Mouse (Mus musculus): ENCODE data around the gene Drc3. TPM values are rescaled to one million over a fixed set of nuclear protein-coding genes. Genes with fewer than 3 reads are reported as not detected.
A peak's percentile ranks its signal among the peaks of the same experiment; 100 is the strongest.

The Drc3 gene
- polyA plus RNA-seq, 1 experiment from 2014 or later = 16.8 TPM

GRCm38 (mm10) chr11:60359936-60360335 lies 6.8 kb downstream of the Drc3 start:
- Histone ChIP-seq H3K36me3 (ENCODE audit: insufficient read depth, low read length) (no peaks in the 10 kb centered on the region), H3K9me3 (ENCODE audit: low read length) (no peaks in the 10 kb centered on the region), H3K27ac (ENCODE audit: low read length) (peak overlapping the region; percentile 27; the same call in 1 of the 2 replicates), H3K4me3 (ENCODE audit: low read depth, low read length) (no peak overlapping the region), H3K4me1 (ENCODE audit: insufficient read depth, low read depth, low read length) (0 out of 2 replicates have a peak, but pooled peaks cover 3% of the 10 kb centered on the region), H3K4me2 (replicated peaks; ENCODE audit: low read depth, low read length) (no peak overlapping the region), H3K9ac (replicated peaks; ENCODE audit: low read depth) (no peak overlapping the region), H3K27me3 (replicated peaks; ENCODE audit: insufficient read depth, low read length) (no peaks in the 10 kb centered on the region)
- 62% methylated on average over 1 of the region's 1 CpGs for WGBS
- no peak; the same call in 1 of the 2 replicates for TF ChIP-seq CTCF (IDR thresholded peaks at IDR 0.05)
- TF ChIP-seq EP300 (IDR thresholded peaks at IDR 0.05) = no peak
- ATAC-seq (no peak), DNase-seq (ENCODE audit: low spot score) (no peak)

GRCm38 (mm10) chr11:60360631-60361201 lies 7.6 kb downstream of the Drc3 start:
- Histone ChIP-seq H3K4me3 (ENCODE audit: low read depth, low read length) (no peak overlapping the region), H3K4me1 (ENCODE audit: insufficient read depth, low read depth, low read length) (0 out of 2 replicates have a peak, but pooled peaks cover 3% of the 10 kb centered on the region), H3K36me3 (ENCODE audit: insufficient read depth, low read length) (no peaks in the 10 kb centered on the region), H3K9me3 (ENCODE audit: low read length) (no peaks in the 10 kb centered on the region), H3K4me2 (replicated peaks; ENCODE audit: low read depth, low read length) (no peak overlapping the region), H3K27me3 (replicated peaks; ENCODE audit: insufficient read depth, low read length) (no peaks in the 10 kb centered on the region), H3K9ac (replicated peaks; ENCODE audit: low read depth) (no peak overlapping the region), H3K27ac (ENCODE audit: low read length) (peak overlapping the region; percentile 28; the same call in 1 of the 2 replicates)
- TF ChIP-seq EP300 (IDR thresholded peaks at IDR 0.05) (peak; percentile 45), CTCF (IDR thresholded peaks at IDR 0.05) (no peak)
- WGBS = 52% methylated on average over 5 of the region's 5 CpGs
- peak; percentile 56 for DNase-seq (ENCODE audit: low spot score)
- ATAC-seq = peak; percentile 87

- Histone ChIP-seq H3K4me2 (replicated peaks; ENCODE audit: low read depth, low read length) (no peak overlapping the region), H3K27me3 (replicated peaks; ENCODE audit: insufficient read depth, low read length) (no peaks in the 10 kb centered on the region), H3K4me1 (ENCODE audit: insufficient read depth, low read depth, low read length) (no peaks in the 10 kb centered on the region), H3K9ac (replicated peaks; ENCODE audit: low read depth) (no peak overlapping the region), H3K27ac (ENCODE audit: low read length) (no peak overlapping the region), H3K4me3 (ENCODE audit: low read depth, low read length) (no peak overlapping the region), H3K9me3 (ENCODE audit: low read length) (no peaks in the 10 kb centered on the region), H3K36me3 (ENCODE audit: insufficient read depth, low read length) (no peaks in the 10 kb centered on the region)
- TF ChIP-seq CTCF (IDR thresholded peaks at IDR 0.05) (no peak), EP300 (IDR thresholded peaks at IDR 0.05) (no peak)
- no peak for DNase-seq (ENCODE audit: low spot score)
- no peak for ATAC-seq
- 26% methylated on average over 16 of the region's 16 CpGs for WGBS
These were observed 13.3 kb downstream of the Drc3 start for GRCm38 (mm10) chr11:60366239-60367019.

GRCm38 (mm10) chr11:60367256-60367655 lies 14.1 kb downstream of the Drc3 start:
- no peaks in the 10 kb centered on the region for H3K27me3 ChIP-seq (replicated peaks; ENCODE audit: insufficient read depth, low read length)
- ATAC-seq (no peak), DNase-seq (ENCODE audit: low spot score) (peak; percentile 10)
- no peaks in the 10 kb centered on the region for H3K4me1 ChIP-seq (ENCODE audit: insufficient read depth, low read depth, low read length)
- no peak overlapping the region for H3K9ac ChIP-seq (replicated peaks; ENCODE audit: low read depth)
- H3K27ac ChIP-seq (ENCODE audit: low read length) = no peak overlapping the region
- no peak overlapping the region for H3K4me2 ChIP-seq (replicated peaks; ENCODE audit: low read depth, low read length)
- TF ChIP-seq CTCF (IDR thresholded peaks at IDR 0.05) (peak; percentile 34; the same call in 1 of the 2 replicates), EP300 (IDR thresholded peaks at IDR 0.05) (no peak)
- H3K4me3 ChIP-seq (ENCODE audit: low read depth, low read length) = no peak overlapping the region
- WGBS = 48% methylated on average over 3 of the region's 3 CpGs
- no peaks in the 10 kb centered on the region for H3K9me3 ChIP-seq (ENCODE audit: low read length)
- no peaks in the 10 kb centered on the region for H3K36me3 ChIP-seq (ENCODE audit: insufficient read depth, low read length)

- Histone ChIP-seq H3K27me3 (replicated peaks; ENCODE audit: insufficient read depth, low read length) (no peaks in the 10 kb centered on the region), H3K9ac (replicated peaks; ENCODE audit: low read depth) (no peak overlapping the region), H3K27ac (ENCODE audit: low read length) (no peak overlapping the region), H3K4me3 (ENCODE audit: low read depth, low read length) (no peak overlapping the region), H3K36me3 (ENCODE audit: insufficient read depth, low read length) (no peaks in the 10 kb centered on the region), H3K4me2 (replicated peaks; ENCODE audit: low read depth, low read length) (no peak overlapping the region), H3K9me3 (ENCODE audit: low read length) (no peaks in the 10 kb centered on the region), H3K4me1 (ENCODE audit: insufficient read depth, low read depth, low read length) (no peaks in the 10 kb centered on the region)
- 61% methylated on average over 4 of the region's 4 CpGs for WGBS
- no peak for ATAC-seq
- TF ChIP-seq EP300 (IDR thresholded peaks at IDR 0.05) (no peak), CTCF (IDR thresholded peaks at IDR 0.05) (no peak)
- DNase-seq (ENCODE audit: low spot score) = no peak
These were observed 15.8 kb downstream of the Drc3 start for GRCm38 (mm10) chr11:60368909-60369308.

- no peaks in the 10 kb centered on the region for H3K27me3 ChIP-seq (replicated peaks; ENCODE audit: insufficient read depth, low read length)
- H3K27ac ChIP-seq (ENCODE audit: low read length) = no peak overlapping the region
- H3K4me2 ChIP-seq (replicated peaks; ENCODE audit: low read depth, low read length) = no peak overlapping the region
- no peak for ATAC-seq
- WGBS = 63% methylated on average over 4 of the region's 4 CpGs
- H3K4me1 ChIP-seq (ENCODE audit: insufficient read depth, low read depth, low read length) = no peaks in the 10 kb centered on the region
- TF ChIP-seq EP300 (IDR thresholded peaks at IDR 0.05) (no peak), CTCF (IDR thresholded peaks at IDR 0.05) (no peak)
- H3K9me3 ChIP-seq (ENCODE audit: low read length) = no peaks in the 10 kb centered on the region
- no peak overlapping the region for H3K4me3 ChIP-seq (ENCODE audit: low read depth, low read length)
- no peak overlapping the region for H3K9ac ChIP-seq (replicated peaks; ENCODE audit: low read depth)
- no peaks in the 10 kb centered on the region for H3K36me3 ChIP-seq (ENCODE audit: insufficient read depth, low read length)
- DNase-seq (ENCODE audit: low spot score) = no peak
These were observed 16.3 kb downstream of the Drc3 start for GRCm38 (mm10) chr11:60369448-60369847.
